Mouse (Mus musculus) layer of hippocampus, adult 11-12 months (tissue): ENCODE measurements at regions not wholly inside any gene's neighbourhood (a gene's known extent, or its start where the extent isn't known, plus 50 kb on each side); places are given as distances from the start of the nearest gene placed in this dataset.
"Not testable (repeated sequence)": the region's sequence is repeated elsewhere in the genome, so short reads cannot be mapped to it uniquely, and the experiment has no call there.

Experiments used
- DNase-seq: peaks from one replicate; pipeline ENCODE4 v3.0.0; 2022; ENCODE audit warnings: low spot score

DNA sequence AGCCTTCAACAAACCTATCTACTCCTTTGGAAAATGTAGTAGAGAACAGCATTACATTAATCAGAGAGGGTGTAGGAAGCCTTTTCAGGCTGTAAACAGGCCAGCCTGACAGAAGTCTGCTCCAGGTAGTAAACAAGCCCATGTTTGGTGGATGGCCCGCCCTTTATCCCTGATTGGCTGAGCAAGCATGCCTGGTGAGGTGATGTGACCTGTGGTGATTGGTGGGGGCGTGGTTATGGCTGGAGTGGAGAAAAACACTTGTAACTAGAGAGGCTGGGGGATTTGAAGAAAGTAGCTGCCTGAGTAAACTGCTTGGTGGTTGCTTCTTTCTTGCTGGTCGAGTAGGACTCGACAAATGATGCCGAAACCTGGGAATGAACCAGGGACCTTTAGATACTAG lies 621.3 kb upstream of the Dsel start:
- DNase-seq: not testable (repeated sequence)

DNA sequence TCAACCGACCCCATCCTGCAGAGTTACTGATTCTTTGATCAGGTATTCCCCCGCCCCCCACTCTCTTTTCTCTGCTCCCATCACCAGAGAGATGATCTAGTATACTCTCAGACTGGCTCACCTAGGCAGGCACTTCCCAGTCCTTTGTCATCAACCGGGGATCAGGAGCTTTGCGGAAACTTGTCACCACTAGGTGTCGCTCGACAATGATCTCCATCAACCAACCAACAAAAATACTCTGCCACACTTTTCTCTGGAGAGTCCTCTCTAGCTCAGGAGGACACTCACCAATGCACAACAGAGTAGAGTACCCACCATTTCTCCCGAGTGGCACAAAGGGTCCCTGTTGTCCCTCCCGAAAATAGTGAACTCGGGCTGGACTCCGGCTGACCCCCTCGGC lies 591.3 kb upstream of the Dsel start:
- peak; percentile 53 for DNase-seq

GRCm38 (mm10) chr1:112452390-112452789 lies 587.7 kb upstream of the Dsel start:
- no peak for DNase-seq

DNA sequence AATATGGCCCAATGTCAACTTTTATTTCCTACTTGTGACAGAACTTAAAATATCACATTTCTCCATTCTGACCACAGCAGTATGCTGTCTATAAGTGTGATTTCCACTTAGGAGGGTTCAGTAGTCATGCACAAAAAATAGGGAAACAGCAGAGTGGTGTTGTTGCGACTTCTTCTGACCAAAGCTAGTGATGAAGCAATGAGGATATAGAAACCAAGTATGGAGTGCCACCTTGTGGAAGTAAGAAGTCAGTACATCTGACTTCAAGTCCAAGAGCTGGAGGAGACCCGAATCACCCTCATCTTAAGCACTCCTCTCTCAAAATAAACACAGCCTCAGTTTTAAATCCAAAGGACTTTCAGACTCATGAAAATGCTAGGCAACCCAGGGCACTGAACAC lies 586.9 kb upstream of the Dsel start:
- DNase-seq: peak; percentile 3

DNA sequence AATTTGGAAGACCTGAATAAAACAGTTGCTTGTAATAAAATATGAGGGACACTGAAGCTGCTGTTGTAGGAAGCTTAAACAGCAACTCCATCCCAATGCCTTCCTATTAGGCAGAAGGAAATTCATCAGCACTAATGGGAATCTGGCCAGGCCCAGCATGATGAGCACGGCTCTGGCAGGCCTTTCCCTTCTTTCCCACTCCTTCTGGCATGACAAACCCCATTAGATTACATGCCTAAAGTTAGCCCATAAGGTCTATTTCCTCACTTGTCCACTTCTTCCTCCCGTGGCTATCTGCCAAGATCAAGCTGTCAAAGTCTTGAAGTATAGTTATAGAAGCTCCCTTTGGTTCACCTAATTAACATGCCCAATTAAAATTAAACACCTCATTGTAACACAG lies 574.4 kb upstream of the Dsel start:
- DNase-seq: no peak

- peak; percentile 28 for DNase-seq
Measured at GRCm38 (mm10) chr1:112416350-112417083, 551.8 kb upstream of the Dsel start.

- peak; percentile 71 for DNase-seq
Measured at GRCm38 (mm10) chr1:112388807-112389206, 524.1 kb upstream of the Dsel start.

DNA sequence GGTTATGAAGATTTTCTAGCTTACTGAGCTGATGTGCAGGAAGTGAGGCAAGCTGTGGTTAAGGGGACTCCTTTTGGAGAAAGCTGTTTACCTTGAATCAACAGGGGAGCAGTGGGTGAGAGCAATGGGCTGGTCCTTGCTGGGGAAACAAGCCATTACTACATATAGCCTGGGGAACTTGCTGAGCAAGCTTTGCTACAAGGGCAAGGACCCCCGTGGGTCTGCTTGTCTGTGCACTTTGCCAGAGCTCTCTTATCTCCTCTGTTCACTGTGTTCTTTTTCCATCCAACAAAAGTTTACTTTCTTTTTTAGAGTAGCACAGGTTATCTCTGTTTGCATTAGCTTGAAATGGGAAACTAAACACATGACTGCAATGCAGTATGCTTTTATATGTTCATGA lies 519.3 kb upstream of the Dsel start:
- no peak for DNase-seq

DNA sequence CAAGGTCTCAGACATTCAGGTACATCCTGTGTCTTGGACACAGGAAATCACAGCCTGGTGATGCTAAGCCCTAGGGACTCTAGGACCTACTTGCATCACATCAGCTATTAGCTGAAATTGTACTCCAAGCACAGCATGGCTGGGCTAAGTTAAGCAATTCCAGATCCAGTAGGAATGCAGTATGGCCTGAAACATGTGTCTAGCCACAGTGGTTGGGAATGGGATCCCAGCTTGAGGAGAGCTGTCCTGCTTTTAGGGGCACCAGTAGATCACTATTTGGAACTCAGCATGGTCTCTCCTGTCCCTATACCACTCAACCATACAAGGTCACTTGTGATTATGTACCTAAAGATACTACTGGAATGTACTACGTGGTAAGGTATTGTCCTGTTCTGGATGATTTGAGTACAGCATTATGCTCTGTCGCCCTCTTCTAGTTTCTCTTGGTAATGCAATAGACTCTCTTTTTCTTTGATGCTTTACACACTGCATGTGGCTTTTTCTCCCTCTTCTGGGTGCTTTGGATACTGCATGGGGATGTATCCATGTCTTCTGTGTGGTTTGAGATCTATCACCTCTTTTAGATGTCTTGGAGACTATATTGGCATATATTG lies 515.0 kb upstream of the Dsel start:
- peak; percentile 74 for DNase-seq

GRCm38 (mm10) chr1:112378660-112379059 lies 513.9 kb upstream of the Dsel start:
- peak; percentile 64 for DNase-seq

DNA sequence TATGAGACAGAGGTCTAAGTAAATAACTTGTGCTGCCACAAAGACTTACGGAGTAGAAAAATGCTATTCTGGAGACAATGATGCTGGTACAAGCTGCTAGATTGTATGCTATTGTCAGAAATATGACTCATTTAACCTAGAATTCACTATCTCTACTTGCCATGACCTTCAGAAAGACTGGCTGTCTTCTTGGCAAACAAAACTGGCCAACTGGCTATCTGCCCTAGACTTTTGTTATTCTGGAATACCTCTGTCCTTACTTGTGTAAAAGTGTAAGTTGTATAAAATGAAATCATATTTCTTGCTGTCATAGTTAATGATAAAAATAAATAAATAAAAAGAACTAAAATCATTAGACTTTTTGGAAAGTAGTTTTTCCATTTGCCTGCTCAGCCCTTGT lies 491.1 kb upstream of the Dsel start:
- DNase-seq: no peak
